Mouse (Mus musculus): ENCODE results near the gene Matn1. TPM values are rescaled to one million over a fixed set of nuclear protein-coding genes. Genes with fewer than 3 reads are reported as not detected.

Gene Matn1
- polyA plus RNA-seq, 1 experiment: not detected

GRCm38 (mm10) chr4:130958812-130959211 is 14.6 kb downstream of the Matn1 start:
- H3K4me1 ChIP-seq (ENCODE audit: control insufficient read depth): no peaks in the 10 kb centered on the region
- no peaks in the 10 kb centered on the region for H3K9me3 ChIP-seq (ENCODE audit: control insufficient read depth, low read length)
- H3K4me3 ChIP-seq (replicated peaks): no peak overlapping the region
- H3K36me3 ChIP-seq (ENCODE audit: control insufficient read depth): no peaks in the 10 kb centered on the region
- TF ChIP-seq TAL1 (IDR thresholded peaks at IDR 0.05; ENCODE audit: low read length) (no peak), GATA1 (IDR thresholded peaks at IDR 0.05; ENCODE audit: low read length) (no peak)
- H3K27me3 ChIP-seq (ENCODE audit: control insufficient read depth): no peaks in the 10 kb centered on the region

GRCm38 (mm10) chr4:130959678-130960077 is 15.5 kb downstream of the Matn1 start:
- H3K27me3 ChIP-seq (ENCODE audit: control insufficient read depth): no peaks in the 10 kb centered on the region
- H3K4me1 ChIP-seq (ENCODE audit: control insufficient read depth): no peaks in the 10 kb centered on the region
- H3K4me3 ChIP-seq (replicated peaks): no peak overlapping the region
- no peaks in the 10 kb centered on the region for H3K36me3 ChIP-seq (ENCODE audit: control insufficient read depth)
- TF ChIP-seq TAL1 (IDR thresholded peaks at IDR 0.05; ENCODE audit: low read length) (no peak), GATA1 (IDR thresholded peaks at IDR 0.05; ENCODE audit: low read length) (no peak)
- no peaks in the 10 kb centered on the region for H3K9me3 ChIP-seq (ENCODE audit: control insufficient read depth, low read length)

- Histone ChIP-seq H3K27me3 (ENCODE audit: control insufficient read depth) (no peaks in the 10 kb centered on the region), H3K9me3 (ENCODE audit: control insufficient read depth, low read length) (no peaks in the 10 kb centered on the region), H3K4me3 (replicated peaks) (no peak overlapping the region), H3K36me3 (ENCODE audit: control insufficient read depth) (no peaks in the 10 kb centered on the region), H3K4me1 (ENCODE audit: control insufficient read depth) (no peaks in the 10 kb centered on the region)
- TF ChIP-seq TAL1 (IDR thresholded peaks at IDR 0.05; ENCODE audit: low read length): no peak
- no peak for TF ChIP-seq GATA1 (IDR thresholded peaks at IDR 0.05; ENCODE audit: low read length)
Measured at GRCm38 (mm10) chr4:130960118-130960734, 16.0 kb downstream of the Matn1 start.

GRCm38 (mm10) chr4:130971278-130971677 is 27.1 kb downstream of the Matn1 start:
- H3K4me1 ChIP-seq (ENCODE audit: control insufficient read depth): no peaks in the 10 kb centered on the region
- H3K9me3 ChIP-seq (ENCODE audit: control insufficient read depth, low read length): peaks cover 11% of the 10 kb centered on the region
- H3K4me3 ChIP-seq (replicated peaks): no peak overlapping the region
- no peaks in the 10 kb centered on the region for H3K27me3 ChIP-seq (ENCODE audit: control insufficient read depth)
- H3K36me3 ChIP-seq (ENCODE audit: control insufficient read depth): no peaks in the 10 kb centered on the region
- TF ChIP-seq GATA1 (IDR thresholded peaks at IDR 0.05; ENCODE audit: low read length) (no peak), TAL1 (IDR thresholded peaks at IDR 0.05; ENCODE audit: low read length) (no peak)

- Histone ChIP-seq H3K4me1 (ENCODE audit: control insufficient read depth) (no peaks in the 10 kb centered on the region), H3K36me3 (ENCODE audit: control insufficient read depth) (no peaks in the 10 kb centered on the region), H3K9me3 (ENCODE audit: control insufficient read depth, low read length) (peaks cover 11% of the 10 kb centered on the region), H3K27me3 (ENCODE audit: control insufficient read depth) (no peaks in the 10 kb centered on the region), H3K4me3 (replicated peaks) (no peak overlapping the region)
- TF ChIP-seq TAL1 (IDR thresholded peaks at IDR 0.05; ENCODE audit: low read length) (no peak), GATA1 (IDR thresholded peaks at IDR 0.05; ENCODE audit: low read length) (no peak)
Measured at GRCm38 (mm10) chr4:130972421-130972829, 28.2 kb downstream of the Matn1 start.

GRCm38 (mm10) chr4:130973332-130974263 is 29.4 kb downstream of the Matn1 start:
- H3K9me3 ChIP-seq (ENCODE audit: control insufficient read depth, low read length): peaks cover 11% of the 10 kb centered on the region
- H3K4me3 ChIP-seq (replicated peaks): no peak overlapping the region
- no peaks in the 10 kb centered on the region for H3K4me1 ChIP-seq (ENCODE audit: control insufficient read depth)
- no peaks in the 10 kb centered on the region for H3K27me3 ChIP-seq (ENCODE audit: control insufficient read depth)
- no peaks in the 10 kb centered on the region for H3K36me3 ChIP-seq (ENCODE audit: control insufficient read depth)
- TF ChIP-seq TAL1 (IDR thresholded peaks at IDR 0.05; ENCODE audit: low read length) (no peak), GATA1 (IDR thresholded peaks at IDR 0.05; ENCODE audit: low read length) (no peak)

- H3K27me3 ChIP-seq (ENCODE audit: control insufficient read depth): no peaks in the 10 kb centered on the region
- no peaks in the 10 kb centered on the region for H3K36me3 ChIP-seq (ENCODE audit: control insufficient read depth)
- no peaks in the 10 kb centered on the region for H3K4me1 ChIP-seq (ENCODE audit: control insufficient read depth)
- TF ChIP-seq GATA1 (IDR thresholded peaks at IDR 0.05; ENCODE audit: low read length) (no peak), TAL1 (IDR thresholded peaks at IDR 0.05; ENCODE audit: low read length) (no peak)
- H3K9me3 ChIP-seq (ENCODE audit: control insufficient read depth, low read length): no peaks in the 10 kb centered on the region
- H3K4me3 ChIP-seq (replicated peaks): no peak overlapping the region
Measured at GRCm38 (mm10) chr4:130978981-130979380, 34.8 kb downstream of the Matn1 start.

GRCm38 (mm10) chr4:130984416-130985182 is 40.4 kb downstream of the Matn1 start:
- Histone ChIP-seq H3K27me3 (ENCODE audit: control insufficient read depth) (no peaks in the 10 kb centered on the region), H3K9me3 (ENCODE audit: control insufficient read depth, low read length) (no peaks in the 10 kb centered on the region), H3K4me1 (ENCODE audit: control insufficient read depth) (no peaks in the 10 kb centered on the region), H3K36me3 (ENCODE audit: control insufficient read depth) (no peaks in the 10 kb centered on the region), H3K4me3 (replicated peaks) (no peak overlapping the region)
- no peak for TF ChIP-seq TAL1 (IDR thresholded peaks at IDR 0.05; ENCODE audit: low read length)
- no peak for TF ChIP-seq GATA1 (IDR thresholded peaks at IDR 0.05; ENCODE audit: low read length)

- H3K4me1 ChIP-seq (ENCODE audit: control insufficient read depth): no peaks in the 10 kb centered on the region
- TF ChIP-seq TAL1 (IDR thresholded peaks at IDR 0.05; ENCODE audit: low read length): no peak
- no peak for TF ChIP-seq GATA1 (IDR thresholded peaks at IDR 0.05; ENCODE audit: low read length)
- no peaks in the 10 kb centered on the region for H3K36me3 ChIP-seq (ENCODE audit: control insufficient read depth)
- no peaks in the 10 kb centered on the region for H3K27me3 ChIP-seq (ENCODE audit: control insufficient read depth)
- H3K4me3 ChIP-seq (replicated peaks): no peak overlapping the region
- H3K9me3 ChIP-seq (ENCODE audit: control insufficient read depth, low read length): peaks cover 3% of the 10 kb centered on the region; the same call in 1 of the 2 replicates
Measured at GRCm38 (mm10) chr4:130987046-130987445, 42.9 kb downstream of the Matn1 start.
